Mouse (Mus musculus): ENCODE measurements around the gene Gm42906. TPM values are rescaled to one million over a fixed set of nuclear protein-coding genes. Genes with fewer than 3 reads are reported as not detected.

Gm42906 gene
- total and polyA plus RNA-seq, 3 experiments, result not detected

DNA sequence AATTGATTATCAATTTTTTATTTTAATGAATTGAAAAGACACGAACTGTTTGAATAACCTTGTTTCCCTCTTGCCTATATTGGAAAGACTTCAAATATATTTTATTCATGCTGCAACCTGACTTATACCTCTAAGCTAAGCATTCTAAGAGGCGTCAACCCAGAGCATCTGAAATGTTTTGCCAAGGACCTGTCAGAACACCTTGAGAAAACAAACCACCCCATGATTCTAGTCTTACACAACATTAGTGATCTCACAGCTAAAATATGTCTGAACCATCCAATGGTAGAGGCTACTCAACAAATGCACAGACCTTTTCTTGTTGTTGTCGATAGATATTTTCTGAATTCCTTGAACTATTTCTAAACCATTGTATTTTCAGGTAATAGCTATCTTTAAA, 20.5 kb downstream of the Gm42906 start:
- H3K4me3 ChIP-seq (ENCODE audit: control insufficient read depth in 1 of 2, insufficient read depth in 1 of 2, low read depth in 2 of 2, low read length in 2 of 2), result no peak overlapping the region
- TF ChIP-seq TAL1 (IDR thresholded peaks at IDR 0.05; ENCODE audit: low read length) (no peak), HCFC1 (IDR thresholded peaks at IDR 0.05; ENCODE audit: low read depth, low read length) (no peak), SIN3A (IDR thresholded peaks at IDR 0.05; ENCODE audit: low read length) (no peak), POLR2AphosphoS2 (IDR thresholded peaks at IDR 0.05; ENCODE audit: low read length) (no peak), MYC (IDR thresholded peaks at IDR 0.05; ENCODE audit: low read depth, low read length) (no peak), ZKSCAN1 (IDR thresholded peaks at IDR 0.05; ENCODE audit: low read depth, low read length) (no peak), USF1 (IDR thresholded peaks at IDR 0.05; ENCODE audit: low read depth, low read length) (no peak), MAX (IDR thresholded peaks at IDR 0.05; ENCODE audit: low read length) (no peak), UBTF (IDR thresholded peaks at IDR 0.05; ENCODE audit: borderline replicate concordance, insufficient read depth, low read depth, low read length) (no peak), ZNF384 (IDR thresholded peaks at IDR 0.05; ENCODE audit: low read depth, low read length) (no peak), ETS1 (IDR thresholded peaks at IDR 0.05; ENCODE audit: low read depth, low read length) (no peak), E2F4 (IDR thresholded peaks at IDR 0.05; ENCODE audit: borderline replicate concordance, low read depth, low read length) (no peak), ZC3H11A (IDR thresholded peaks at IDR 0.05; ENCODE audit: low read depth, low read length) (no peak), RCOR1 (IDR thresholded peaks at IDR 0.05; ENCODE audit: low read depth, low read length) (no peak), ZMIZ1 (IDR thresholded peaks at IDR 0.05; ENCODE audit: low read depth, low read length) (no peak), MXI1 (IDR thresholded peaks at IDR 0.05; ENCODE audit: low read depth, low read length) (no peak), TBP (IDR thresholded peaks at IDR 0.05; ENCODE audit: low read depth, low read length) (no peak), ELF1 (IDR thresholded peaks at IDR 0.05; ENCODE audit: low read depth, low read length) (no peak)
- H3K9ac ChIP-seq (ENCODE audit: control insufficient read depth, low read depth, low read length, poor library complexity, severe bottlenecking), result no peak overlapping the region
- H3K79me2 ChIP-seq (ENCODE audit: control insufficient read depth, insufficient read depth, low read length, poor library complexity), result no peaks in the 10 kb centered on the region
- H3K4me1 ChIP-seq (ENCODE audit: control insufficient read depth in 1 of 2, insufficient read depth in 2 of 2, low read length in 2 of 2), result peaks cover 0 to 2% of the 10 kb centered on the region in 2 experiments; a peak in 2 of 4 replicates
- H3K36me3 ChIP-seq (ENCODE audit: control insufficient read depth in 1 of 2, insufficient read depth in 2 of 2, low read length in 2 of 2), result no peaks in the 10 kb centered on the region
- H3K9me3 ChIP-seq (replicated peaks; ENCODE audit: insufficient read depth, low read length), result no peaks in the 10 kb centered on the region
- no peaks in the 10 kb centered on the region for H3K27me3 ChIP-seq (ENCODE audit: control insufficient read depth in 1 of 2, insufficient read depth in 2 of 2, low read length in 2 of 2)
- no peak for DNase-seq (ENCODE audit: low read depth, low spot score)
- no peak overlapping the region for H3K27ac ChIP-seq (ENCODE audit: control insufficient read depth, low read depth, low read length)

DNA sequence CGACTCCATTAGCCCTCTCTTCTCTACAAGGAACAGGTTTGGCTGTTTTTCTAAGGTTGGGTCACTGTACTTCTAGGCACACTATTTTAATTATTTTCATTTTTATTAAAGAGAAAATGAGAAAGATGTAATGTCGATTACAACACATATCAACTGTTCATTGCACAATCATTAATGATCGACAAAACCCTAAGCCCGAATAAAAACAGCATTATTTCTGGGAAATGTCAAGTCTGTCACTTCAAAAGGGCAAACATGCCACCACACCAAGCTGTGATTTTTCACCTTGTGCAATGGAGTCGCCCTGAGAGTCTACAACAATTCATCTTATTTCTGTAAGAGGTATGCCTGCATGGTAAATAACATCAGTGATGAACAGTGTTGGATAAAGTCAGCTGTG, 21.7 kb downstream of the Gm42906 start:
- H3K4me3 ChIP-seq (ENCODE audit: control insufficient read depth in 1 of 2, insufficient read depth in 1 of 2, low read depth in 2 of 2, low read length in 2 of 2), result no peak overlapping the region
- H3K27ac ChIP-seq (ENCODE audit: control insufficient read depth, low read depth, low read length), result no peak overlapping the region
- H3K79me2 ChIP-seq (ENCODE audit: control insufficient read depth, insufficient read depth, low read length, poor library complexity), result no peaks in the 10 kb centered on the region
- H3K9ac ChIP-seq (ENCODE audit: control insufficient read depth, low read depth, low read length, poor library complexity, severe bottlenecking), result no peak overlapping the region
- no peak for TF ChIP-seq ZKSCAN1 (IDR thresholded peaks at IDR 0.05; ENCODE audit: low read depth, low read length)
- no peak for TF ChIP-seq MEF2A (IDR thresholded peaks at IDR 0.05; ENCODE audit: extremely low read depth, insufficient replicate concordance, low read depth, low read length, poor library complexity, severe bottlenecking)
- H3K4me1 ChIP-seq (ENCODE audit: control insufficient read depth in 1 of 2, insufficient read depth in 2 of 2, low read length in 2 of 2), result no peaks in the 10 kb centered on the region
- no peaks in the 10 kb centered on the region for H3K27me3 ChIP-seq (ENCODE audit: control insufficient read depth in 1 of 2, insufficient read depth in 2 of 2, low read length in 2 of 2)
- no peak for DNase-seq (ENCODE audit: low read depth, low spot score)
- H3K9me3 ChIP-seq (replicated peaks; ENCODE audit: insufficient read depth, low read length), result no peaks in the 10 kb centered on the region
- no peaks in the 10 kb centered on the region for H3K36me3 ChIP-seq (ENCODE audit: control insufficient read depth in 1 of 2, insufficient read depth in 2 of 2, low read length in 2 of 2)

All from MEL (cell line).